Mouse (Mus musculus) kidney, postnatal 25 days (tissue): ENCODE data around the gene Wdr53.
"Not testable (repeated sequence)": the region's sequence is repeated elsewhere in the genome, so short reads cannot be mapped to it uniquely, and the experiment has no call there.

Experiments
- DNase-seq, 2 experiments: peaks; one replicate each; pipeline ENCODE4 v3.0.0; 2021; ENCODE audit warnings: mixed read lengths in 2 of 2

The Wdr53 gene

GRCm38 (mm10) chr16:32280211-32280610 lies 33.2 kb downstream of the Wdr53 start:
- no peak for DNase-seq

DNA sequence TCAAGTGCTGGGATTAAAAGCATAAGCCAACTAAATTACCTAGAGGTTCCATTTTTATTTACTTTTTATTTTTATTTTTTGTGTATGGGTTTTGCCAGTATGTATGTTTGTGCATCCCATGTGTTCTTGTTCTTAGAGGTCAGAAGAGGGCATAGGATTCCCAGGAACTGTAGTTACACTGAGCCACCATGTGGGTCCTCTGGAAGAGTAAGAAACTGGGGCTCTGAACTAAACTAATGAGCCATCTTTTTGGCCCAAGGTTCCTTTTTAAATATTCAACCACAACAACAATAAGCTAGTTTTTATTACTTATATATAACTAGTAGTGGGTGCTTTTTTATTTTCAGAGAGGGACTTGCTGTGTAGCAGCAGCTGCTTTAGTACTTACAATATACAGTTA lies 35.6 kb downstream of the Wdr53 start:
- DNase-seq: no peak

DNA sequence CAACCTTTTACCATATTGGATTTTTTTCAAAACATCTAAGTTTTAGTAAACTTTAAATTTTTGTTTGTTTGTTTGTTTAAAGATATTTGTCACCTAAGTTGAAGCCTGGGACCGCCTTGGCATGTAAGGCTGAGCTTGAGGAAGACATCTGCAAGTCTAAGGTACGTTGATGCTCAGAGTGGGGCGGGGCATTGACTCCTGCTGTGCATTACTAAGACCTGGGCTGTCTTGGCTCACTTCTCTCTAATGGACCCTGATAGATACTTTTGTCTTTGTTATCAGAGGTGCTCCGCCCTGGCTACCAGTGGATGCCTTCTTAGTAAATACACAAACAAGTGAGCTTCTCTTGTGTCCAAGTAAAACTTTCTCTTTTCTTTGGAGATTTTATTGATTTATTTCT lies 44.8 kb downstream of the Wdr53 start:
- no peak for DNase-seq

DNA sequence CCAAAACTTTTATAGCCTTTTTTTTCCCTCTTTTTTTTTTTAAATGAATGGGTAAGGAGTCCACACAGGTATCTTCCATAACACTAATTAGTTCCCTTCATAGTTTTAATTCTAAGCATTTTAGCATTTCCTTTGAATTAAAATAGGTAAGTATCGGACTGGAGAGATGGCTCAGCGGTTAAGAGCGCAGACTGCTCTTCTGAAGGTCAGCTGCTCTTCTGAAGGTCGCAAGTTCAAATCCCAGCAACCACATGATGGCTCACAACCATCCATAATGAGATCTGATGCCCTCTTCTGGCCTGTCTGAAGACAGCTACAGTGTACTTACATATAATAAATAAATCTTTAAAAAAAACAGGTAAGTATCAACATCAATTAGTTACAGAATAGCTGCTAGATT lies 52.6 kb downstream of the Wdr53 start:
- DNase-seq: not testable (repeated sequence)

- DNase-seq: no peak
Measured at GRCm38 (mm10) chr16:32303046-32303445, 56.0 kb downstream of the Wdr53 start.

GRCm38 (mm10) chr16:32303886-32304285 lies 56.9 kb downstream of the Wdr53 start:
- no peak for DNase-seq
